ENCODE assay signal across 33 mouse cellular contexts in the genomic region with DNA sequence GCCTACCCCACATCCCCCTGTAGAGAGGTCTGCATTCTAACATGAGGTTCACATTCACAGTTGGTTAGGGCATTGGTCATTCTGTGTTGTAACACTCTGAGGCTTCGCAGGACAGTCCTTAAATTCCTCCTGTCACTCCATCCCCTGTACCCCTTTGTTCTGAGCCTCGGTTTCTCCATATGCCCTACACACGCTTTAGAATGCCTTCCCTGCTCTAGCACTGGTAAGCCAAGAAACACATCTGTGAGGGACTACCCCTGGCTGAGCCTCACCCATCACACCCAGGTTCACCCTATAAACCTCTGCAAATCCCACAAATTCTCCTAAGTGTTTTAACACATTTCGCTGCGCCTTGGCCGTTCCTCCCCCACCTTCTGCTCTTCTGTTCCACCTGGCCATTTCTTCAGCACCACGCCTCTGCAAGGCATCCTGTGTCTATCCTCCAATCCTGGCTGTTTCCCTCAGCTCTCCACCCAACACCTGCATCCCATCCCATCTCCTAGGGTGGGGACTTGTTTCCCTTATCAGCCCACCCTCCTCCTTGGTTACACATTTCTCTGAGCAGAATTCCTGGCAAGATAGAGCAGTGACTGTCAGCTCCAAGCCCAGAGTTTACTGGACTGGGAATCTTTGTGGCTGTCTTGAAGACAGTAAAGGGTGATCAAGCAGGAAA. TPM values are rescaled to one million over a fixed set of nuclear protein-coding genes. Genes with fewer than 3 reads are reported as not detected.
DNase-seq lines count a peak whose midpoint lies in the region; ATAC-seq and TF ChIP-seq lines count a peak whose summit lies in the region.
"Had no signal": no experiment of that assay in that cellular context is flagged by ENCODE, and none has a peak within 500 bp of the region (broad histone marks: within the 10 kb centered on the region; RNA-seq: fewer than 3 reads in every experiment).

No protein-coding gene starts in this region.

- no peak overlapping the region for H3K27ac ChIP-seq in hindbrain, postnatal 0 days
- H3K27ac ChIP-seq in hindbrain, embryonic 14.5 days: no peak overlapping the region
- H3K27ac ChIP-seq in intestine, postnatal 0 days (ENCODE audit: low read depth, low read length): peak overlapping the region; percentile 85
- no peak overlapping the region for H3K27ac ChIP-seq in limb, embryonic 15.5 days
- no peak overlapping the region for H3K27ac ChIP-seq in stomach, postnatal 0 days (replicated peaks)
- H3K27ac ChIP-seq: forebrain, embryonic 13.5 days; hindbrain, embryonic 13.5 days; layer of hippocampus, adult 2 months; liver, embryonic 12.5 days; midbrain, embryonic 12.5 days; neural tube, embryonic 12.5 days had no signal

- no peaks in the 10 kb centered on the region for H3K4me1 ChIP-seq in hindbrain, postnatal 0 days (ENCODE audit: insufficient read depth, low read length)
- no peaks in the 10 kb centered on the region for H3K4me1 ChIP-seq in hindbrain, embryonic 14.5 days (replicated peaks; ENCODE audit: control insufficient read depth, insufficient read depth, low read length)
- no peaks in the 10 kb centered on the region; the same call in 1 of the 2 replicates for H3K4me1 ChIP-seq in intestine, postnatal 0 days (replicated peaks; ENCODE audit: control insufficient read depth, insufficient read depth, low read length)
- H3K4me1 ChIP-seq in limb, embryonic 15.5 days: no peaks in the 10 kb centered on the region
- no peaks in the 10 kb centered on the region for H3K4me1 ChIP-seq in stomach, postnatal 0 days (replicated peaks; ENCODE audit: control insufficient read depth, insufficient read depth)
- H3K4me1 ChIP-seq: forebrain, embryonic 13.5 days; hindbrain, embryonic 13.5 days; liver, embryonic 12.5 days; megakaryocyte, embryonic 14.5 days; neural tube, embryonic 12.5 days had no signal

- TF ChIP-seq CTCF in hindbrain, postnatal 0 days (IDR thresholded peaks at IDR 0.05; ENCODE audit: low read depth): no peak
- TF ChIP-seq CTCF in intestine, postnatal 0 days (IDR thresholded peaks at IDR 0.05; ENCODE audit: low read depth): no peak
- no peak for TF ChIP-seq CTCF in stomach, postnatal 0 days (IDR thresholded peaks at IDR 0.05; ENCODE audit: low read depth)

- H3K36me3 ChIP-seq in hindbrain, postnatal 0 days (ENCODE audit: insufficient read depth, low read length): no peaks in the 10 kb centered on the region
- H3K36me3 ChIP-seq in hindbrain, embryonic 14.5 days (replicated peaks; ENCODE audit: control insufficient read depth, insufficient read depth): no peaks in the 10 kb centered on the region
- no peaks in the 10 kb centered on the region for H3K36me3 ChIP-seq in intestine, postnatal 0 days (ENCODE audit: control insufficient read depth, insufficient read depth)
- no peaks in the 10 kb centered on the region for H3K36me3 ChIP-seq in limb, embryonic 15.5 days
- no peaks in the 10 kb centered on the region for H3K36me3 ChIP-seq in stomach, postnatal 0 days (ENCODE audit: control insufficient read depth, insufficient read depth, low read length)
- H3K36me3 ChIP-seq: hindbrain, embryonic 13.5 days; liver, embryonic 12.5 days; midbrain, embryonic 12.5 days; neural tube, embryonic 12.5 days had no signal

- 0 out of 2 replicates have a peak, but pooled peaks have one; percentile 12 for ATAC-seq in hindbrain, postnatal 0 days
- ATAC-seq in hindbrain, embryonic 14.5 days (ENCODE audit: low FRiP score): no peak
- peak; percentile 71 for ATAC-seq in intestine, postnatal 0 days
- ATAC-seq in limb, embryonic 15.5 days (ENCODE audit: insufficient number of reproducible peaks, low FRiP score, low TSS enrichment, low read depth): no peak
- ATAC-seq in stomach, postnatal 0 days (ENCODE audit: low FRiP score, low TSS enrichment): 0 out of 2 replicates have a peak, but pooled peaks have one; percentile 31
- ATAC-seq in megakaryocyte progenitor cell, adult 5-6 weeks (replicated peaks; ENCODE audit: poor library complexity): no peak
- ATAC-seq: inflammation-experienced regulatory T-cells, adult 6 months; liver, embryonic 12.5 days; liver, postnatal 0 days had no signal

- H3K9me3 ChIP-seq in hindbrain, postnatal 0 days (ENCODE audit: low read length): no peaks in the 10 kb centered on the region
- no peaks in the 10 kb centered on the region for H3K9me3 ChIP-seq in hindbrain, embryonic 14.5 days (ENCODE audit: control insufficient read depth, low read length)
- H3K9me3 ChIP-seq in intestine, postnatal 0 days (ENCODE audit: control insufficient read depth): no peaks in the 10 kb centered on the region
- H3K9me3 ChIP-seq in limb, embryonic 15.5 days: no peaks in the 10 kb centered on the region
- no peaks in the 10 kb centered on the region for H3K9me3 ChIP-seq in stomach, postnatal 0 days (ENCODE audit: control insufficient read depth, low read length)
- H3K9me3 ChIP-seq: forebrain, embryonic 13.5 days; hindbrain, embryonic 13.5 days; liver, embryonic 12.5 days; megakaryocyte, embryonic 14.5 days; midbrain, embryonic 12.5 days; neural tube, embryonic 12.5 days had no signal

- no peak overlapping the region for H3K9ac ChIP-seq in hindbrain, postnatal 0 days (replicated peaks; ENCODE audit: low read length)
- no peak overlapping the region for H3K9ac ChIP-seq in hindbrain, embryonic 14.5 days
- H3K9ac ChIP-seq in intestine, postnatal 0 days (ENCODE audit: low read depth, low read length): peak overlapping the region; percentile 55; the same call in 1 of the 2 replicates
- H3K9ac ChIP-seq in limb, embryonic 15.5 days: no peak overlapping the region
- H3K9ac ChIP-seq in stomach, postnatal 0 days (ENCODE audit: low read length): no peak overlapping the region
- H3K9ac ChIP-seq: forebrain, embryonic 13.5 days; hindbrain, embryonic 13.5 days; liver, embryonic 12.5 days; liver, postnatal 0 days; midbrain, embryonic 12.5 days; neural tube, embryonic 12.5 days had no signal

- no peak overlapping the region for H3K4me2 ChIP-seq in hindbrain, postnatal 0 days (ENCODE audit: low read depth, low read length)
- H3K4me2 ChIP-seq in hindbrain, embryonic 14.5 days (replicated peaks): no peak overlapping the region
- peak overlapping the region; percentile 70 for H3K4me2 ChIP-seq in intestine, postnatal 0 days (replicated peaks; ENCODE audit: low read depth)
- peak overlapping the region; percentile 19 for H3K4me2 ChIP-seq in limb, embryonic 15.5 days
- peak overlapping the region; percentile 23; the same call in 1 of the 2 replicates for H3K4me2 ChIP-seq in stomach, postnatal 0 days (replicated peaks; ENCODE audit: low read depth)
- H3K4me2 ChIP-seq: forebrain, embryonic 13.5 days; hindbrain, embryonic 13.5 days; liver, embryonic 12.5 days; midbrain, embryonic 12.5 days; neural tube, embryonic 12.5 days had no signal

- no peak for DNase-seq in hindbrain, postnatal 0 days (ENCODE audit: low spot score)
- DNase-seq in hindbrain, embryonic 14.5 days (ENCODE audit: low spot score): no peak
- no peak for DNase-seq in stomach, postnatal 0 days (ENCODE audit: low spot score)
- DNase-seq in urinary bladder, postnatal 25 days (ENCODE audit: low spot score): no peak
- DNase-seq: B cell, adult 2 months; cerebellum, adult 9-10 months; cerebellum, postnatal 36 days; gastrocnemius, postnatal 14 days; heart, postnatal 36 days; kidney, adult 9 months; kidney, postnatal 25 days; liver, postnatal 0 days; lung, postnatal 36 days; thymus, adult 2 months; thymus, postnatal 36 days had no signal

- no peak overlapping the region for H3K4me3 ChIP-seq in hindbrain, postnatal 0 days (ENCODE audit: low read length)
- no peak overlapping the region for H3K4me3 ChIP-seq in hindbrain, embryonic 14.5 days (replicated peaks; ENCODE audit: low read length)
- peak overlapping the region; percentile 47 for H3K4me3 ChIP-seq in intestine, postnatal 0 days (ENCODE audit: low read depth, low read length)
- no peak overlapping the region for H3K4me3 ChIP-seq in limb, embryonic 15.5 days
- no peak overlapping the region for H3K4me3 ChIP-seq in stomach, postnatal 0 days (ENCODE audit: low read depth, low read length)
- H3K4me3 ChIP-seq: forebrain, embryonic 13.5 days; hindbrain, embryonic 13.5 days; layer of hippocampus, adult 2 months; liver, embryonic 12.5 days; megakaryocyte, embryonic 14.5 days; midbrain, embryonic 12.5 days; myocyte; neural tube, embryonic 12.5 days had no signal

- TF ChIP-seq EP300 in stomach, postnatal 0 days (optimal IDR thresholded peaks at IDR 0.05): no peak

- 91% methylated on average over 7 of the region's 7 CpGs for WGBS in hindbrain, postnatal 0 days
- 93% methylated on average over 7 of the region's 7 CpGs for WGBS in hindbrain, embryonic 14.5 days
- 34% methylated on average over 7 of the region's 7 CpGs for WGBS in intestine, postnatal 0 days
- WGBS in limb, embryonic 15.5 days: 67% methylated on average over 7 of the region's 7 CpGs
- WGBS in stomach, postnatal 0 days: 56% methylated on average over 7 of the region's 7 CpGs

- no peaks in the 10 kb centered on the region for H3K27me3 ChIP-seq in hindbrain, postnatal 0 days (ENCODE audit: insufficient read depth, low read length)
- no peaks in the 10 kb centered on the region for H3K27me3 ChIP-seq in hindbrain, embryonic 14.5 days (ENCODE audit: control insufficient read depth, insufficient read depth, low read length)
- no peaks in the 10 kb centered on the region for H3K27me3 ChIP-seq in intestine, postnatal 0 days (replicated peaks; ENCODE audit: control insufficient read depth, insufficient read depth, low read length)
- no peaks in the 10 kb centered on the region for H3K27me3 ChIP-seq in limb, embryonic 15.5 days
- H3K27me3 ChIP-seq in stomach, postnatal 0 days (ENCODE audit: control insufficient read depth, insufficient read depth, low read length): no peaks in the 10 kb centered on the region
- H3K27me3 ChIP-seq: forebrain, embryonic 13.5 days; hindbrain, embryonic 13.5 days; liver, embryonic 12.5 days; megakaryocyte, embryonic 14.5 days; midbrain, embryonic 12.5 days; neural tube, embryonic 12.5 days had no signal

RNA-seq across cellular contexts. Expression of a gene that starts 0.7 kb away (rescaled TPM):
- not detected in 2 replicates for total RNA-seq in hindbrain, postnatal 0 days (2014; rRNA removed)
- not detected in 2 replicates for polyA plus RNA-seq in hindbrain, postnatal 0 days (2015; fragmentation: Nextera tagmentation; extraction: Ambion mirVana)
- polyA plus RNA-seq in hindbrain, embryonic 14.5 days (2014; fragmentation: Nextera tagmentation; extraction: Ambion mirVana): not detected in 2 replicates
- 69.9 and 77.0 TPM in 2 replicates for polyA plus RNA-seq in intestine, postnatal 0 days (2015; fragmentation: Nextera tagmentation; extraction: Ambion mirVana)
- 0.19 and 0.22 TPM in 2 replicates for polyA plus RNA-seq in limb, embryonic 15.5 days (2015; fragmentation: Nextera tagmentation; extraction: Ambion mirVana)
- 1.1 and 1.2 TPM in 2 replicates for polyA plus RNA-seq in stomach, postnatal 0 days (2015; fragmentation: Nextera tagmentation; extraction: Ambion mirVana)
- not detected in 2 replicates for total RNA-seq in megakaryocyte progenitor cell, adult 5-6 weeks (2015)
- not detected in 2 replicates for total RNA-seq in megakaryocyte progenitor cell, adult 5-6 weeks (2017)
- total RNA-seq: adrenal gland, adult 2 months; gastrocnemius, postnatal 14 days; granulocyte monocyte progenitor cell, adult 5-6 weeks; heart, postnatal 36 days; layer of hippocampus, adult 2 months; layer of hippocampus, postnatal 25 days; midbrain, postnatal 0 days had no signal
- polyA plus RNA-seq: adrenal gland, adult 2 months; embryonic facial prominence, embryonic 11.5 days; forebrain, embryonic 13.5 days; hindbrain, embryonic 13.5 days; liver, postnatal 0 days; lung, embryonic 16.5 days; midbrain, embryonic 12.5 days; midbrain, postnatal 0 days; neural tube, embryonic 12.5 days had no signal

Comparison
In these comparisons a context has a peak if more than half of its experiments do, and no peak if none do; other contexts are left out.
1. ATAC-seq: peak in hindbrain, postnatal 0 days (single experiment), intestine, postnatal 0 days (single experiment) and stomach, postnatal 0 days (single experiment); none in hindbrain, embryonic 14.5 days (single experiment), limb, embryonic 15.5 days (single experiment) and megakaryocyte progenitor cell, adult 5-6 weeks (single experiment).
2. H3K4me2 ChIP-seq: peak in intestine, postnatal 0 days (single experiment), limb, embryonic 15.5 days (single experiment) and stomach, postnatal 0 days (single experiment); none in hindbrain, postnatal 0 days (single experiment) and hindbrain, embryonic 14.5 days (single experiment).
3. RNA of a gene that starts 0.7 kb away (polyA plus RNA-seq): 69.9 to 77.0 TPM in intestine, postnatal 0 days; 1.1 to 1.2 TPM in stomach, postnatal 0 days, 0.19 to 0.22 TPM in limb, embryonic 15.5 days, not detected in hindbrain, postnatal 0 days and not detected in hindbrain, embryonic 14.5 days; every median in the first group is over 10 times any median in the second.